Mouse (Mus musculus): ENCODE data around the gene Krt90.
"Not testable (repeated sequence)": the region's sequence is repeated elsewhere in the genome, so short reads cannot be mapped to it uniquely, and the experiment has no call there.

Krt90 gene

GRCm38 (mm10) chr15:101517161-101517560 is 45.6 kb downstream of the Krt90 start, which contains the start of gene Gm49425:
Gene Gm49425 (minus strand): TSS chr15:101517261.
- CTCF ChIA-PET, result not testable (repeated sequence)

- CTCF ChIA-PET, result no interaction called here
Observed at GRCm38 (mm10) chr15:101508247-101508646, 54.5 kb downstream of the Krt90 start.

GRCm38 (mm10) chr15:101506896-101507758 is 55.6 kb downstream of the Krt90 start:
- CTCF ChIA-PET, result no interaction called here

Data from spleen, embryonic (tissue).